Mouse (Mus musculus) naive thymus-derived CD4-positive, alpha-beta T cell, adult 2 months (primary cell): Measurements from ENCODE around the gene Abca13.
"Not testable (repeated sequence)": the region's sequence is repeated elsewhere in the genome, so short reads cannot be mapped to it uniquely, and the experiment has no call there.

Experiments used
- DNase-seq: peaks from one replicate; pipeline ENCODE4 v3.0.0-alpha.2; 2011; ENCODE audit warnings: low read depth

Abca13 gene

DNA sequence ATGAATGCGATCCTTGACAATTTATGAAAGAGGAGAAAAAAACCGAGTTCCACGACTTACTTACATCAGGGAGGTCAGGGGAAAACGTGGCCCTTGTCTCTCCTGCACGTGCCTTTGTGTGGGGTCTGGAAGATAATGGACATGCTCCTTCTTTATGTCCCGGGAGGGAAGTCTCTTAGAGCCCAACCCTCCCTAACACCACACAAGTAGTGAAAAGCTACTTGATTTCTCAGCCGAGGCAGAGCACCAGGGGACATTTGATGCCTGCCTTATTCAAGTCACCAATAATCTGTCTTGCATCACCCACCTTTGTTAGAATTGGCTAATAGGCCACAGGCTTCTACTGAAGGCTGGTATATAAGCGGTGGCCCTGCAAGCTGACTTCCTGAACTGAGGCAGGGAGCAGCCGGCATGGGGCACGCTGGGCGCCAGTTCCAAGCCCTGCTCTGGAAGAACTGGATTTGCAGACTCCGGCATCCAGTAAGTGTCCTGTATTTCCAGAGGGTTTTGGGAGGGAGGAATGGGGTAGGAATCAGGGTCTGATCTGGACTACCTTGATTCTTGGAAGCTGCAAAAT is at the start of gene Abca13:
Abca13 (plus strand) TSS at position 388 of the 577 bp plus-strand sequence.
- DNase-seq = no peak

GRCm38 (mm10) chr11:9145113-9145512 is 46.6 kb upstream of the Abca13 start:
- DNase-seq = no peak

DNA sequence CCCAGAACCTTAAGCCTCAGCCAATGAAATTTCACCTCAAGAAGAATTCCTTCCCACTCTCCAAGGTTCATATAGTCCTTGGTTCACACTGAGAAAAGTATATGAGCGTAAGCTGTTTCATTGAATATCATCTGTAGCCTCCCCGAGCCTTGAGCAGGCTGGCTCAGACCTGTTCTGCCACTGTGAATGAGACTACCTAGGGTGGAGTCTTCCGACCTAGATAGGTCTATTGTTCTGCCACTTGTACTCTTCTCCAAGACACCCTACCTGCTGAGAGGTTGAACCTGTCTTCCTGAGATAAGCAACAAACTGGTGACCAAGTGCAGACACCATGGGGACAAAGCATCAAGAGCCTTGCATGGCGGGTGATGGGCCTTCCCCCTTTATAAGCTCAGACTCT is 45.6 kb upstream of the Abca13 start:
- DNase-seq = no peak

DNA sequence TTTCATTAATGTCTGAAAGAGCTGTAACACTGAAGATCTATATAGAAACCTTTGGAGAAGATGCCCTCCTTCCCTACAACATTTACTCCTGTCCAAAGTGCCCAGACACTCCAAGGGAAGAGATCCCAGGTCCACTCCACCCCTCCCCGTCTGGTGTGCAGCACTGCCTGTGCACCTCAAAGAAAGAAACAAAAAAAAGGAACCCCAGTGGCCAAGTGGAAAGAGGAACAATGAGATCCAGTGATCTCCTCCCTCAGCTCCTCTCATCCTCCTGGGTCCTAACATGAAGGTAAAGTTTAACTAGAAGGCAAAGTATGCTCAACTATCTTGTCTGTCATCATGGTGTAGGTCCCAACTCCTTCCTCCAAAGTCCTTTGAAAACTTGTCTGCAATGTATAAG is 45.1 kb upstream of the Abca13 start:
- DNase-seq = no peak

GRCm38 (mm10) chr11:9148206-9148605 is 43.5 kb upstream of the Abca13 start:
- no peak for DNase-seq

- DNase-seq = not testable (repeated sequence)
Observed at GRCm38 (mm10) chr11:9150403-9150802, 41.3 kb upstream of the Abca13 start.

DNA sequence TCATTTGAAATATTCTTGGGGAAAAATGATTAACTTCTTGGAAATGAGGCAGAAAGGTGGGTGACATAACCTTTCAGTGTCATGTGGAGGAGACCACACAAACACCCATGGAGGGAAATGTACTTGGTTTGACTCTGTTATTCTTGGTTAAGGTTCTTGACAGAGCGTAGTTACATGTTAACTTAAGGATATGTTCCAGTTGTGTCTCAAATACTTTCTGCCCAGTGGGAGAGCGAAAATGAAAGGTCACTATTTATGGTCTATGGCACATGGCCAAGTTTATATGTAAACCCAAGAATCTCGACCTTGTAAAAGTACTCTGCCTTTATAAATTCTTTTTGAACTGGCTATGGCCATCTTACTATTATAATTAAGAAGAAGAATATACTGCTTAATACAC is 31.8 kb upstream of the Abca13 start:
- no peak for DNase-seq

DNA sequence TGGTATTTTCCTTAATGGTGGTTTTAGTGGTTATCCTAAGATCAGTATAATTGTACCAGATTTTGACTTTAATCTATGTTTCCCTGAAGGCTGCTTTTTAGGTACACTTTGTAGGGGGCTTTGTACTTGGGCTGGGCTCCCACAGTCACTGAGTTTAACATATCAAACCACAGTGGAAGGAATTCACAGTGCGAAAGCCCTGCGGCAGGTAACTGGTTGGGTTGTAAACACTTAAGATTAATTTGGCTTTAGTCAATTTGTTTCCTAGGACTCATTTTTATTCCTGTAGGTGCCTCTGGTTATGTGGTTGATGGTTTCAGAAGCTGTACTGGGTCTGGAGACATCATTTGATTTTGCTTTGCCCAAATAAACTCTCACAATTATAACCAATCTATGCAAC is 24.4 kb upstream of the Abca13 start:
- no peak for DNase-seq

- no peak for DNase-seq
Observed at GRCm38 (mm10) chr11:9181477-9181876, 10.3 kb upstream of the Abca13 start.

- not testable (repeated sequence) for DNase-seq
Observed at GRCm38 (mm10) chr11:9189471-9189870, 2.3 kb upstream of the Abca13 start.

DNA sequence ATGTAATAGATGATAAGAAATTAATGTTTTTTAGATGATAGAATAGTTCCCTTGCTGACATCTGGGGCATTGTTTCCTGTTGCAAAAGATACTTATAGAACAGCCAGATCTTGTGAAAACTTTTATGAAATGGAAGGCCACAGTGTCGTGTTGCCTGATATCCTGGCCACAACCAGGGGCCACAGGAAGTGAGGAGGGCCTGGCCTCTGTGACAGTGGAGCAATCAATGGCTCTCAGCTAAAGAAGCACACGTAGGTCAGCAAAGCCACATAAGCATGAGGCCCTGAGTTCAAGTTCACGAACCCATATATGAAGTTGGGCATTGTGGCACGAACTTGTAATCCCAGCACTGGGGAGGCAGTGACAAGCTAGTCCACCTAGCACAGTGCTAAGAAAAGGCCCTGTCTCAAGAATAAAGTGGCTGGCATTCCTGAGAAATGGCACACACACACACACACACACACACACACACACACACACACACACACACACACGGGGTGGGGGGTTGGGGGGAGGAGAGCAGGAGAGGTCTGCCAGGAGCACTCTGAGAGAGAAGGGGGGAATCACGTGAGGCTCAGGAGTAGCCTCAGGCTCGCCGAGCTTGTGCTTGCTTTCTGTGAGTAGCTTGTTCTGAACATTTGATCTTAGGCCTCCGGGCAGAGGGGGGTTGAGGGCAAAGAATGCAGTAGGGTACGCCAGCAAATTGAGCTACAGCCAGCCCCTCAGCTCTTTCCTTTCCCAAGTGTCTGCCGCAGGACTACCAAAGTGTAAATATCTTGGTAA is 779 bp upstream of the Abca13 start:
- no peak for DNase-seq

GRCm38 (mm10) chr11:9194861-9195260 is 3.1 kb downstream of the Abca13 start:
- DNase-seq = no peak

DNA sequence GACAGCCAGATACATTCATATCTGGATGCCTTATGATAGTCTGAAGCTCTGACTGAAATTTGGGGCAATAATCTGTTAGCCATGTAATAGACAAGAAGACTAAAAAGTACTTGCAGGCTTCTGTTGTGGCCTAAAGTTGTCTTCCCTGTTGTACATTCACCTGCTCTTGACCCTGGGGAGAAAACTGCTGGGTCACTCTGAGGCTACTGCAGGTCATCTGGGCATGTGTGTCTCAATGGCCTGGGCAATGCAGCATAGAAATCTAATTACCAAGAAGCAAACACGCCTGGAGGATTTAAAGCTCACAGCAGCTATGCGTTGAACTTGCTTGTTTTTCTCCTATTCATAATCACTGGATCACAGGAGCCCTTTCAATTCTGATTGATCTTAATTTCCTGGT is 8.1 kb downstream of the Abca13 start:
- no peak for DNase-seq

DNA sequence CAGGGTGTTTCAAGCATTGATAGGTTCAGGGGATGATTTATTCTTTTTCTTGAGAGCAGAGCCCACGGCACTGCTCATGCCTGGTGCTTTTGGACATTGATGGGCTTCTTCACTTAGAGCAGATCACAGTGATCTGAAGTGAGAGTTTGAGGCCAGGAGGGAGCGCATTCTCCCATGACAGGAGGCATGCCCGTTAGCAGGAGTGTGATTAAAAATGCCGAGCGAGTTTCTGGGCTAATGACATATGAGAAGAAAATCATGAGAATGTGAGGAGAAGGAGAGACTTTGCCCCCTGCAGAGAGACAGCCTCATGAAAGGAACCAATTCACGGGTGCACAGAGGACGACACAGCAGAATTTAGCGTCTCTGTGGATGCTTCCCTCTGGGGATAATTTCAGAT is 19.0 kb downstream of the Abca13 start:
- DNase-seq = no peak

DNA sequence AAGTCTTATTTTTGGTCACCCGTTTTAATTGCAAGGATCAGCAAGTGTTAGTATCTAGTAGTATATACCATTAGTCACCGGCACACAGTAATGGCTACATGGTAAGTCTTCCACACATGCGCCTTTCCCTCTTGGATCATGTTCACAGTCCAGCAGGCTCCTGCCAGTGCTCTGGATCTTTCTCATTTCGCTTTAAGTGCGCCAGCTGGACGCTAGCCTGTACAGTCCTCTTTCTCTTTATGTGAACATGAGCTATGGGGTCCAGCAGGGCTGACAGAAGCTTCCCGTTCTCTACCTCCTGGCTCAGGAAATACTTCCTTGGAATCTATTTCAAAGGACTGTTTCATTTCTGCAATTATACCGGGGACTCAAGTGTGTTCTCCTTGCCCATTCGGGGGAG is 21.8 kb downstream of the Abca13 start:
- no peak for DNase-seq

- DNase-seq = no peak
Observed at GRCm38 (mm10) chr11:9216252-9216651, 24.5 kb downstream of the Abca13 start.

GRCm38 (mm10) chr11:9220501-9220900 is 28.8 kb downstream of the Abca13 start:
- DNase-seq = no peak

GRCm38 (mm10) chr11:9221646-9222045 is 29.9 kb downstream of the Abca13 start:
- DNase-seq = no peak

- no peak for DNase-seq
Observed at GRCm38 (mm10) chr11:9226399-9226798, 34.7 kb downstream of the Abca13 start.

- not testable (repeated sequence) for DNase-seq
Observed at GRCm38 (mm10) chr11:9249627-9250026, 57.9 kb downstream of the Abca13 start.

DNA sequence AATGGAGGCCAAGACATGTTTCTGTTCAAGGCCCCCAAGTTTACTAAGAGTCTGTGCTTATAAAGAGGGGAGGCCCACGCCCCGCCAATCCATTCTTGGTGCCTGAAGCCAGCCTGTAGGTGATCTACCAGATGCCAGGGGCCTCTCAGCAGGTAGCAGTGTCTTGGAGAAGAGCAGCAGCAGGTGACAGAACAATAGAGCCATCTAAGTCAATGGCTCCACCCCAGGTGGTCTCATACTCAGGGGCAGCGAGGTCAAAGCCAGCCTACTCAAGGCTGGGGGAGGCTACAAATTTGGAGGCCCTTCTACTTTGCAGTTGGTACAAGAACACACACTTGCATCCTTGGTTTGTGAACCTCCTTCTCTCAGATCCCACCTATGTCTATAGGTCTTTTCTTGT is 71.3 kb downstream of the Abca13 start:
- not testable (repeated sequence) for DNase-seq

DNA sequence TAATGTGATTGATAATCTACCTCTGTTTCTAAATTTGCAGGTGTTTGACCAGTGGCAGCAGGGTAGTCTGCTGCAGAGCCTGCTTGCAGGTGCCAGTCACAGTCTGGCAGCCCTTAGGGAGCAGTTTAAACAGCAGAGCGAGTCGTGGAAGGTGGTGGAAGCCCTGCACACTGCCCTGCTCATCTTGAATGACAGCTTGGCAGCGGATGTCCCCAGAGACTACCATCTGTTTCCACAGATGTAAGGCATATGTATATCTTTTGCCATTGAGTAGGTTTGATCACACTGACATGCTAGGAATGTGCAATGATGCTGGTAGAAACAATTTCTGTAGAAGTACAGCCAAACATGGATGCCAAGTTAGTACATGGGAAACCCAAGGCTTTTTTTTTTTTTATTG is 77.3 kb downstream of the Abca13 start:
- DNase-seq = no peak

- no peak for DNase-seq
Observed at GRCm38 (mm10) chr11:9285204-9285603, 93.5 kb downstream of the Abca13 start.

DNA sequence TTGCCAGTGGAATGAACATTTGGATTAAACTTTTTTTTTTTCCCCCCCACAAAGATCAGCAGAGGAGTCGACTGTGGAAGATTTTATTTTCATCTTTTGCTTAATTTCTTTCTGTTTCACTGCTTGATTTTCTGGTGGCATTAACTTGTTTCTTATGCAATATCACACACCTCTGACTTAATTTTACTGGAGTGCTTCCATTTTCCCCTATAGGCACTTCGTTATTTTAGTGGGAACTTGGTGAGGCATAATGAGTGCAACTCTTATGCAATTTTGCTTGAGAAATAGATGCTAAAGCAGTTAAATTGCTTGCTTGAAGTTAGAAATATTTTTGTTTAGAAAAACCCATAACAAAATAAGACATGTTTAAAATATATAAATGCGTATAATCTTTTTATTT is 94.0 kb downstream of the Abca13 start:
- DNase-seq = no peak
